Comparison of ENCODE assay signal across 9 mouse cellular contexts in genomic region chr16:31290281-31290680, GRCm38 (mm10). TPM values are rescaled to one million over a fixed set of nuclear protein-coding genes. Genes with fewer than 3 reads are reported as not detected.
A peak's percentile ranks its signal among the peaks of the same experiment; 100 is the strongest.
DNase-seq lines count a peak whose midpoint lies in the region; ATAC-seq lines count a peak whose summit lies in the region.
"Had no signal": no experiment of that assay in that cellular context is flagged by ENCODE, and none has a peak within 500 bp of the region (broad histone marks: within the 10 kb centered on the region; RNA-seq: fewer than 3 reads in every experiment).

No protein-coding gene starts in this region.

- H3K4me2 ChIP-seq in midbrain, embryonic 14.5 days (ENCODE audit: low read length): no peak overlapping the region
- H3K4me2 ChIP-seq in midbrain, embryonic 11.5 days: no peak overlapping the region
- no peak overlapping the region for H3K4me2 ChIP-seq in midbrain, embryonic 15.5 days
- H3K4me2 ChIP-seq: limb, embryonic 13.5 days had no signal

- no peak for ATAC-seq in midbrain, embryonic 14.5 days (ENCODE audit: low FRiP score, low TSS enrichment)
- no peak for ATAC-seq in midbrain, embryonic 11.5 days (ENCODE audit: low FRiP score)
- peak; percentile 72 for ATAC-seq in megakaryocyte progenitor cell, adult 5-6 weeks (replicated peaks; ENCODE audit: poor library complexity)
- ATAC-seq in midbrain, embryonic 15.5 days (replicated peaks): no peak

- H3K9ac ChIP-seq in midbrain, embryonic 14.5 days (replicated peaks; ENCODE audit: low read length): no peak overlapping the region
- H3K9ac ChIP-seq in midbrain, embryonic 11.5 days (ENCODE audit: low read length): no peak overlapping the region
- no peak overlapping the region for H3K9ac ChIP-seq in midbrain, embryonic 15.5 days
- H3K9ac ChIP-seq: limb, embryonic 13.5 days had no signal

- DNase-seq in midbrain, embryonic 14.5 days: peak; percentile 51
- no peak for DNase-seq in midbrain, embryonic 11.5 days (ENCODE audit: low spot score, missing footprints)
- peak; percentile 73 to 75 for DNase-seq in frontal cortex, postnatal 10 days (ENCODE audit: low spot score in 2 of 2)
- DNase-seq in heart, postnatal 25 days (ENCODE audit: low spot score): peak; percentile 84
- peak; percentile 45 to 57 for DNase-seq in layer of hippocampus, postnatal 10 days (ENCODE audit: low spot score in 2 of 2)
- DNase-seq in urinary bladder, postnatal 10 days (ENCODE audit: low spot score): peak; percentile 48

- H3K27me3 ChIP-seq in midbrain, embryonic 14.5 days (ENCODE audit: control insufficient read depth, insufficient read depth, low read length): no peaks in the 10 kb centered on the region
- no peaks in the 10 kb centered on the region for H3K27me3 ChIP-seq in midbrain, embryonic 11.5 days (ENCODE audit: control insufficient read depth, insufficient read depth, low read length)
- no peaks in the 10 kb centered on the region for H3K27me3 ChIP-seq in midbrain, embryonic 15.5 days (replicated peaks)
- H3K27me3 ChIP-seq: limb, embryonic 13.5 days had no signal

- WGBS in midbrain, embryonic 14.5 days: 86% methylated on average over 10 of the region's 10 CpGs
- WGBS in midbrain, embryonic 11.5 days: 88% methylated on average over 10 of the region's 10 CpGs
- WGBS in midbrain, embryonic 15.5 days: 76% methylated on average over 10 of the region's 10 CpGs

- no peaks in the 10 kb centered on the region for H3K4me1 ChIP-seq in midbrain, embryonic 14.5 days (ENCODE audit: control insufficient read depth, insufficient read depth, low read length)
- H3K4me1 ChIP-seq in midbrain, embryonic 11.5 days (ENCODE audit: control insufficient read depth, insufficient read depth, low read length): no peaks in the 10 kb centered on the region
- H3K4me1 ChIP-seq in midbrain, embryonic 15.5 days: no peaks in the 10 kb centered on the region

- no peak overlapping the region for H3K27ac ChIP-seq in midbrain, embryonic 14.5 days (replicated peaks; ENCODE audit: low read depth, low read length)
- H3K27ac ChIP-seq in midbrain, embryonic 11.5 days (ENCODE audit: low read depth, low read length): no peak overlapping the region
- H3K27ac ChIP-seq in midbrain, embryonic 15.5 days: no peak overlapping the region
- H3K27ac ChIP-seq: limb, embryonic 13.5 days had no signal

- H3K36me3 ChIP-seq in midbrain, embryonic 14.5 days (ENCODE audit: control insufficient read depth, insufficient read depth, low read length): no peaks in the 10 kb centered on the region
- no peaks in the 10 kb centered on the region for H3K36me3 ChIP-seq in midbrain, embryonic 11.5 days (ENCODE audit: control insufficient read depth, insufficient read depth, low read length)
- no peaks in the 10 kb centered on the region for H3K36me3 ChIP-seq in midbrain, embryonic 15.5 days (replicated peaks)
- H3K36me3 ChIP-seq: limb, embryonic 13.5 days had no signal

- no peak overlapping the region for H3K4me3 ChIP-seq in midbrain, embryonic 14.5 days (replicated peaks; ENCODE audit: low read depth, low read length)
- no peak overlapping the region for H3K4me3 ChIP-seq in midbrain, embryonic 11.5 days (ENCODE audit: low read depth, low read length)
- H3K4me3 ChIP-seq in midbrain, embryonic 15.5 days: no peak overlapping the region
- H3K4me3 ChIP-seq: limb, embryonic 13.5 days had no signal

- intact Hi-C loops in heart, postnatal 25 days (cut with DNase I): loop anchor here (5.0 kb wide), 1 partner anchor 37 kb away; no protein-coding TSS in a partner anchor

- H3K9me3 ChIP-seq in midbrain, embryonic 14.5 days (ENCODE audit: control insufficient read depth, low read length): no peaks in the 10 kb centered on the region
- no peaks in the 10 kb centered on the region for H3K9me3 ChIP-seq in midbrain, embryonic 11.5 days (ENCODE audit: control insufficient read depth, low read length)
- H3K9me3 ChIP-seq in midbrain, embryonic 15.5 days: no peaks in the 10 kb centered on the region
- H3K9me3 ChIP-seq: limb, embryonic 13.5 days had no signal

RNA-seq across cellular contexts. Expression of gene Ppp1r2, which starts 15.2 kb away (rescaled TPM):
- 82.0 and 100 TPM in 2 replicates for polyA plus RNA-seq in midbrain, embryonic 14.5 days (2014; fragmentation: Nextera tagmentation; extraction: Ambion mirVana)
- polyA plus RNA-seq in midbrain, embryonic 11.5 days (2014; fragmentation: Nextera tagmentation; extraction: Ambion mirVana): 109 and 114 TPM in 2 replicates
- 10 to 100 TPM; 80.7 to 84.4 TPM for total RNA-seq in heart, postnatal 25 days (2021)
- total RNA-seq in layer of hippocampus, postnatal 10 days (2021): 10 to 100 TPM; 64.3 to 65.2 TPM
- total RNA-seq in megakaryocyte progenitor cell, adult 5-6 weeks (2015): 54.5 and 70.3 TPM in 2 replicates
- total RNA-seq in megakaryocyte progenitor cell, adult 5-6 weeks (2017): 49.6 and 51.7 TPM in 2 replicates
- polyA plus RNA-seq in midbrain, embryonic 15.5 days (2015; fragmentation: Nextera tagmentation; extraction: Ambion mirVana): 84.6 and 91.6 TPM in 2 replicates

RNA-seq across cellular contexts. Expression of gene Apod, which starts 24.3 kb away (rescaled TPM):
- 36.8 and 104 TPM in 2 replicates for polyA plus RNA-seq in midbrain, embryonic 14.5 days (2014; fragmentation: Nextera tagmentation; extraction: Ambion mirVana)
- polyA plus RNA-seq in midbrain, embryonic 11.5 days (2014; fragmentation: Nextera tagmentation; extraction: Ambion mirVana): 49.9 and 55.1 TPM in 2 replicates
- 1 to 10 TPM; 2.6 to 2.9 TPM for total RNA-seq in heart, postnatal 25 days (2021)
- 10 to 100 TPM; 29.0 to 35.8 TPM for total RNA-seq in layer of hippocampus, postnatal 10 days (2021)
- total RNA-seq in megakaryocyte progenitor cell, adult 5-6 weeks (2015): not detected in 2 replicates
- total RNA-seq in megakaryocyte progenitor cell, adult 5-6 weeks (2017): not detected in 2 replicates
- 93.2 and 105 TPM in 2 replicates for polyA plus RNA-seq in midbrain, embryonic 15.5 days (2015; fragmentation: Nextera tagmentation; extraction: Ambion mirVana)

Comparison
In these comparisons a context has a peak if more than half of its experiments do, and no peak if none do; other contexts are left out.
1. RNA of gene Apod, which starts 24.3 kb away (total RNA-seq): 29.0 to 35.8 TPM in layer of hippocampus, postnatal 10 days; 2.6 to 2.9 TPM in heart, postnatal 25 days and not detected in megakaryocyte progenitor cell, adult 5-6 weeks; every median in the first group is over 4 times any median in the second.